23 mouse cellular contexts compared by ENCODE assay signal in the genomic region with DNA sequence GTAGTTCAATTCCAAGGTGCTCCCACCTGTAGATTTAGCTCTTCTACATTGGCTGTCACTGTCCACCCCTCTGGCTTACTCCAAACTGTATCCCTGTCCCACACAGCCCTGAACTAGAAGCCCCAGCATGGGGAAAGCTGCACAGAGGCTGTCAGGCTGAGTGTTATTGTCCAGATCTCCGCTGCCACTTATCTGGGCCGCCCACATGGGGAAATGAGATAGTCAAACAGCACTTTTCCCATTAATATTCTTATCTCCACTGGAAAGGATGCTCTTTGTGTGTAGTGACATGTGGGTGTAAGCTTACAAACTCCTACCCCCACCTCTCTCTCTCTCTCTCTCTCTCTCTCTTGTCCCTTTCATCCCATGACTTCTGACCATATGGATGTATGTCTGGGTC. TPM values are rescaled to one million over a fixed set of nuclear protein-coding genes. Genes with fewer than 3 reads are reported as not detected.
DNase-seq lines count a peak whose midpoint lies in the region; ATAC-seq and TF ChIP-seq lines count a peak whose summit lies in the region.
"Had no signal": no experiment of that assay in that cellular context is flagged by ENCODE, and none has a peak within 500 bp of the region (broad histone marks: within the 10 kb centered on the region; RNA-seq: fewer than 3 reads in every experiment).

No protein-coding gene starts in this region.

- peak; percentile 75 for ATAC-seq in heart, embryonic 14.5 days (ENCODE audit: insufficient number of reproducible peaks, insufficient read depth, low FRiP score, low read depth)
- peak; percentile 58 for ATAC-seq in erythroblast, adult 5-6 weeks (replicated peaks; ENCODE audit: low FRiP score, poor library complexity, severe bottlenecking)
- ATAC-seq in liver, embryonic 16.5 days (ENCODE audit: low read depth), result peak; percentile 90
- ATAC-seq: midbrain, embryonic 15.5 days had no signal

- peaks cover 3% of the 10 kb centered on the region; the same call in 1 of the 2 replicates for H3K9me3 ChIP-seq in heart, embryonic 14.5 days (ENCODE audit: control insufficient read depth, low read length)
- no peaks in the 10 kb centered on the region; the same call in 1 of the 2 replicates for H3K9me3 ChIP-seq in liver, embryonic 16.5 days (replicated peaks; ENCODE audit: control insufficient read depth, low read length)
- H3K9me3 ChIP-seq in forebrain, embryonic 10.5 days, result no peaks in the 10 kb centered on the region
- H3K9me3 ChIP-seq: embryonic facial prominence, embryonic 12.5 days; hindbrain, embryonic 15.5 days; midbrain, embryonic 15.5 days had no signal

- no peak for TF ChIP-seq CTCF in left cerebral cortex, adult 2 months (IDR thresholded peaks at IDR 0.05)

- H3K36me3 ChIP-seq in heart, embryonic 14.5 days (ENCODE audit: control insufficient read depth, insufficient read depth, low read length), result no peaks in the 10 kb centered on the region
- no peaks in the 10 kb centered on the region for H3K36me3 ChIP-seq in liver, embryonic 16.5 days (ENCODE audit: control insufficient read depth, insufficient read depth)
- H3K36me3 ChIP-seq in forebrain, embryonic 10.5 days (replicated peaks), result no peaks in the 10 kb centered on the region
- H3K36me3 ChIP-seq: embryonic facial prominence, embryonic 12.5 days; hindbrain, embryonic 15.5 days; midbrain, embryonic 15.5 days had no signal

- peaks cover 25 to 46% of the 10 kb centered on the region in 2 experiments for H3K4me1 ChIP-seq in heart, embryonic 14.5 days (ENCODE audit: control insufficient read depth in 2 of 2, insufficient read depth in 2 of 2, low read length in 2 of 2)
- peaks cover 42% of the 10 kb centered on the region for H3K4me1 ChIP-seq in liver, embryonic 16.5 days (ENCODE audit: control insufficient read depth, low read depth, low read length)
- peaks cover 4% of the 10 kb centered on the region; the same call in 1 of the 2 replicates for H3K4me1 ChIP-seq in forebrain, embryonic 10.5 days
- H3K4me1 ChIP-seq: embryonic facial prominence, embryonic 12.5 days had no signal

- no peak for DNase-seq in heart, postnatal 25 days (ENCODE audit: low spot score)
- peak; percentile 79 for DNase-seq in MN1 (ENCODE audit: low spot score)
- no peak for DNase-seq in forebrain, embryonic 10.5 days (ENCODE audit: extremely low spot score, low spot score)
- no peak for DNase-seq in left cerebral cortex, adult 2 months (ENCODE audit: extremely low spot score in 1 of 2, low spot score in 2 of 2)
- no peak for DNase-seq in right cerebral cortex, postnatal 14 days
- DNase-seq: adrenal gland, postnatal 25 days; cerebellum, postnatal 14 days; gastrocnemius, postnatal 36 days; kidney, adult 8-10 months; kidney, postnatal 36 days; right cerebral cortex, postnatal 25 days; thymus, adult 2 months had no signal

- H3K27ac ChIP-seq in heart, embryonic 14.5 days (replicated peaks in 1 of 2; ENCODE audit: control insufficient read depth in 1 of 2, insufficient read depth in 1 of 2, low read depth in 2 of 2, low read length in 2 of 2), result peak overlapping the region; percentile 55 to 60
- H3K27ac ChIP-seq in liver, embryonic 16.5 days (ENCODE audit: low read length), result peak overlapping the region; percentile 66; the same call in 1 of the 2 replicates
- H3K27ac ChIP-seq in forebrain, embryonic 10.5 days, result no peak overlapping the region
- H3K27ac ChIP-seq in left cerebral cortex, adult 2 months, result no peak overlapping the region
- H3K27ac ChIP-seq: embryonic facial prominence, embryonic 12.5 days; hindbrain, embryonic 15.5 days; midbrain, embryonic 15.5 days had no signal

- WGBS in heart, embryonic 14.5 days, result 2% methylated on average over 2 of the region's 2 CpGs
- 28% methylated on average over 2 of the region's 2 CpGs for WGBS in liver, embryonic 16.5 days (ENCODE audit: insufficient replicate concordance)
- 87% methylated on average over 2 of the region's 2 CpGs for WGBS in forebrain, embryonic 10.5 days

- intact Hi-C loops in heart, postnatal 25 days (cut with DNase I), result no loop called here
- intact Hi-C loops in left cerebral cortex, adult 2 months (cut with DNase I), result no loop called here

- no peak overlapping the region for H3K9ac ChIP-seq in heart, embryonic 14.5 days (ENCODE audit: low read length)
- H3K9ac ChIP-seq in liver, embryonic 16.5 days (ENCODE audit: low read depth, low read length), result peak overlapping the region; percentile 41; the same call in 1 of the 2 replicates
- H3K9ac ChIP-seq: embryonic facial prominence, embryonic 12.5 days; hindbrain, embryonic 15.5 days; midbrain, embryonic 15.5 days had no signal

- no peaks in the 10 kb centered on the region for H3K27me3 ChIP-seq in heart, embryonic 14.5 days (ENCODE audit: control insufficient read depth, insufficient read depth, low read length)
- H3K27me3 ChIP-seq in liver, embryonic 16.5 days (ENCODE audit: control insufficient read depth, insufficient read depth, low read depth, low read length), result no peaks in the 10 kb centered on the region
- H3K27me3 ChIP-seq in forebrain, embryonic 10.5 days (ENCODE audit: poor library complexity, severe bottlenecking), result no peaks in the 10 kb centered on the region
- H3K27me3 ChIP-seq: embryonic facial prominence, embryonic 12.5 days; hindbrain, embryonic 15.5 days; midbrain, embryonic 15.5 days had no signal

- H3K4me3 ChIP-seq in heart, embryonic 14.5 days (ENCODE audit: control insufficient read depth in 1 of 2, insufficient read depth in 1 of 2, low read depth in 1 of 2, low read length in 2 of 2), result no peak overlapping the region
- no peak overlapping the region for H3K4me3 ChIP-seq in liver, embryonic 16.5 days (ENCODE audit: low read depth, low read length)
- H3K4me3 ChIP-seq in forebrain, embryonic 10.5 days, result no peak overlapping the region
- no peak overlapping the region for H3K4me3 ChIP-seq in left cerebral cortex, adult 2 months
- H3K4me3 ChIP-seq: embryonic facial prominence, embryonic 12.5 days; hindbrain, embryonic 15.5 days; midbrain, embryonic 15.5 days had no signal

- H3K4me2 ChIP-seq in heart, embryonic 14.5 days (ENCODE audit: low read length), result no peak overlapping the region
- H3K4me2 ChIP-seq in liver, embryonic 16.5 days (ENCODE audit: low read depth, low read length), result peak overlapping the region; percentile 41
- H3K4me2 ChIP-seq: embryonic facial prominence, embryonic 12.5 days; hindbrain, embryonic 15.5 days; midbrain, embryonic 15.5 days had no signal

RNA-seq across cellular contexts. Expression of gene Defb30, which starts 12.4 kb away (rescaled TPM):
- polyA plus RNA-seq in heart, embryonic 14.5 days (2014; fragmentation: Nextera tagmentation; extraction: Ambion mirVana), result not detected in 2 replicates
- total RNA-seq in heart, postnatal 25 days (2021), result not detected
- total RNA-seq in erythroblast, adult 5-6 weeks (2015; ENCODE audit: low replicate concordance), result not detected in 2 replicates
- total RNA-seq in erythroblast, adult 5-6 weeks (2017; ENCODE audit: low replicate concordance), result not detected in 2 replicates
- polyA plus RNA-seq in liver, embryonic 16.5 days (2015; fragmentation: Nextera tagmentation; extraction: Ambion mirVana), result not detected in 2 replicates
- not detected in 2 replicates for polyA plus RNA-seq in forebrain, embryonic 10.5 days (2016; fragmentation: Nextera tagmentation; extraction: Ambion mirVana)
- not detected for total RNA-seq in left cerebral cortex, adult 2 months (2021)
- total RNA-seq: adrenal gland, postnatal 25 days; gastrocnemius, postnatal 36 days; layer of hippocampus, postnatal 14 days; left cerebral cortex, postnatal 25 days; liver, adult 2 months had no signal
- polyA plus RNA-seq: embryonic facial prominence, embryonic 12.5 days; forebrain, embryonic 11.5 days; hindbrain, embryonic 15.5 days; liver, adult 2 months; midbrain, embryonic 15.5 days; neural tube, embryonic 11.5 days; thymus, adult 2 months had no signal

RNA-seq across cellular contexts. Expression of gene Defb42, which starts 15.4 kb away (rescaled TPM):
- 2.2 and 2.6 TPM in 2 replicates for polyA plus RNA-seq in heart, embryonic 14.5 days (2014; fragmentation: Nextera tagmentation; extraction: Ambion mirVana)
- total RNA-seq in heart, postnatal 25 days (2021), result under 1 TPM in 1 of 2 experiments, not detected in 1; 0.70 TPM
- total RNA-seq in erythroblast, adult 5-6 weeks (2015; ENCODE audit: low replicate concordance), result not detected in 2 replicates
- not detected in 2 replicates for total RNA-seq in erythroblast, adult 5-6 weeks (2017; ENCODE audit: low replicate concordance)
- not detected in 2 replicates for polyA plus RNA-seq in liver, embryonic 16.5 days (2015; fragmentation: Nextera tagmentation; extraction: Ambion mirVana)
- polyA plus RNA-seq in forebrain, embryonic 10.5 days (2016; fragmentation: Nextera tagmentation; extraction: Ambion mirVana), result not detected in 2 replicates
- total RNA-seq in left cerebral cortex, adult 2 months (2021), result not detected
- total RNA-seq: gastrocnemius, postnatal 36 days; layer of hippocampus, postnatal 14 days; left cerebral cortex, postnatal 25 days; liver, adult 2 months had no signal
- polyA plus RNA-seq: embryonic facial prominence, embryonic 12.5 days; forebrain, embryonic 11.5 days; liver, adult 2 months; midbrain, embryonic 15.5 days; neural tube, embryonic 11.5 days had no signal

RNA-seq across cellular contexts. Expression of gene Defb43, which starts 50.6 kb away (rescaled TPM):
- not detected in 2 replicates for polyA plus RNA-seq in heart, embryonic 14.5 days (2014; fragmentation: Nextera tagmentation; extraction: Ambion mirVana)
- total RNA-seq in heart, postnatal 25 days (2021), result not detected
- total RNA-seq in erythroblast, adult 5-6 weeks (2015; ENCODE audit: low replicate concordance), result not detected in 2 replicates
- not detected in 2 replicates for total RNA-seq in erythroblast, adult 5-6 weeks (2017; ENCODE audit: low replicate concordance)
- not detected in 2 replicates for polyA plus RNA-seq in liver, embryonic 16.5 days (2015; fragmentation: Nextera tagmentation; extraction: Ambion mirVana)
- polyA plus RNA-seq in forebrain, embryonic 10.5 days (2016; fragmentation: Nextera tagmentation; extraction: Ambion mirVana), result not detected in 2 replicates
- not detected for total RNA-seq in left cerebral cortex, adult 2 months (2021)
- total RNA-seq: adrenal gland, postnatal 25 days; gastrocnemius, postnatal 36 days; layer of hippocampus, postnatal 14 days; left cerebral cortex, postnatal 25 days; liver, adult 2 months had no signal
- polyA plus RNA-seq: embryonic facial prominence, embryonic 12.5 days; forebrain, embryonic 11.5 days; hindbrain, embryonic 15.5 days; liver, adult 2 months; midbrain, embryonic 15.5 days; neural tube, embryonic 11.5 days; thymus, adult 2 months had no signal

Comparison
In these comparisons a context has a peak if more than half of its experiments do, and no peak if none do; other contexts are left out.
1. H3K27ac ChIP-seq: peak in heart, embryonic 14.5 days (2 of 2) and liver, embryonic 16.5 days (single experiment); none in forebrain, embryonic 10.5 days (single experiment) and left cerebral cortex, adult 2 months (single experiment).
2. Peak in every context shown above with its lines, with median percentiles within 50 percentile points of each other: ATAC-seq.